Mouse (Mus musculus) thymus, adult 2 months (tissue): Measurements from ENCODE around the gene Rad18.

Experiments used
- CTCF ChIP-seq: fragments of 200-500 bp; IDR thresholded peaks from 2 replicates; pipeline ENCODE4 v1.5.1; 2012; ENCODE audit warnings: mild to moderate bottlenecking, control low read depth, low read length, moderate library complexity, borderline replicate concordance; ENCODE audit not compliant: control insufficient read depth, poor library complexity, insufficient read depth; ENCODE audit errors: extremely low read depth
- POLR2A ChIP-seq: fragments of 200-500 bp; IDR thresholded peaks from 2 replicates; pipeline ENCODE4 v1.6.1; 2012; ENCODE audit warnings: mild to moderate bottlenecking, low read length, control low read depth, moderate library complexity; ENCODE audit not compliant: control insufficient read depth, poor library complexity, insufficient read depth; ENCODE audit errors: extremely low read depth

- TF ChIP-seq POLR2A (no peak), CTCF (no peak)
Observed at GRCm38 (mm10) chr6:112582022-112582421, 114.5 kb downstream of the Rad18 start.
